Mouse (Mus musculus): ENCODE data around the gene Mbnl1.

Gene Mbnl1

DNA sequence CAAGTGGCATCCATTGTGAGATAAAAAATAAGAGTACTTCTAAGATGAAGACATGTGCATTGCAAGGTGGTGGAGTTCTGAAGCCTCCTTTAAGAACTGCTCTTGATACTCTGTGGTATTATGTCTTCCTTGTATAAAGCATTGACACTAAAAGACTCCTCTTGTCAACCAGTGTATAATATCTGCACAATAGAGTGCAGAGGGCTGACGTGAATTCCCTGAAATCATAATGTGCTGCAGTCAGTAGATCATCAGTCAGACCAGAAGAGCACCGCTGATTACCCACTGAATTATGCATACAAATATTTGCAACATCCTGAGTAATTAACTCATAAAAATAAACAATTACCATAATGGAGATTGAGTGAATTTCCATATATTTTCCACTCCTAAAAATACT lies 97.2 kb downstream of the Mbnl1 start:
- WGBS = 59% methylated on average over 2 of the region's 2 CpGs

DNA sequence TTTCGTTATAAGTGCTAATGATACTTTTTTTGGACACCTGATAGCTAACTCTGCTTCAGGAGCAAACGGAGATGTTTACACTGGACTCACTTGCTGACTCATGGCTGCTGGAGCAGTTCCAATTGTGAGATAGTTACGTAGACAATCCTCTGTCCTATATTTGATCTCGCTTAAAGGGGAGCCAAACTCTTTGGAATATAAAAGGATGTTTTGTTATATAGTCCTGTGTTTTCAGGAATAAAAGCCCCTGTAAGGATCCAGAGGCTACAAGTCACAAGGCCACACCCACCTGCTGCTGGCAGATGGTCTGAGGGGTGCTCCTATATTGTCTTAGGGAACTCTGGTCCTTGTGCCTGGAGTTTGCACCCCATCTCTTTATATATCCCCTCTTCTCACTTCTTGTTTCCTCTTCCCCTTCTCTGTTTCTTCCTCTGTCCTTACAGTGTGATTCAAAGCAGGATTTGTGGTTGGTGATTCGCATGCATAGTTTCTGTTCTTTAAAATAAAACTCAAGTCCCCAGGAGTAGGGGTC lies 97.9 kb downstream of the Mbnl1 start:
- WGBS = 33% methylated on average over 5 of the region's 5 CpGs

DNA sequence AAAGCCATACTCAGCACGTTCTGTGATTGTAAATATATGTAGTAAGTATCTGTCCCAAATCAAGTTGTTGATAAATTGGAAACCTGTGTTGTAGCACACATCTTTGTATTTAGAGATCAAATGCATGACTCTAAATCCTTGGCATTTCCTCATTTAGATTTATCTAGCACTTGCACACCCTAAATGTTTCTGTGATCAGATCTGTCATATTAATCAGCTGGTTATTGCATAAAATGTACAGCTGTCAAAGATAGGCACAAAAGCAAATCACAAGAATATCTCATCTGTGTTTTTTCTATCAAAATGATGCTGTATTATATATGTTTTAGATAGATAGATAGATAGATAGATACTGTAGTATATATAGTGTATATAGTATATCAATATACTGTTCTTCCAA lies 98.9 kb downstream of the Mbnl1 start:
- 79% methylated on average over 1 of the region's 1 CpGs for WGBS

DNA sequence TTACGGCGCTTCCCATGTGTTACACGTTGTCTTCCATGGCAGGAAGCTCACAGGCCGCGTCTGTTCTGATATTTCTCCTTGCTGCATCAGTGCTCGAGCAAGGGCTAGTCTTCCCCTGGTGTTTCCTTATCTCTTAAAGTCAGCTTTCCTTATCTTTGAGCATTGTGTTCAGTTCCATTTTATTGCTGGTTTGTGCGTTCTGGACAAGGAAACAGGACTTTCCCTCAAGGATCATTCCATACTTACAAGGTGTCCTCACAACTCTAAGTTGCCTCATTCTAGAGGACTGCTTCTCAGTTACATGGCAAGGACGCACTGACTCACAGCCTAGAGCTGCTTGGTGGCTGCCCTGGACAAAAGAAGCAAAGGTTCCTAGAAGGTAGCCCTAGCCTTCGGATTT lies 101.6 kb downstream of the Mbnl1 start:
- WGBS = 83% methylated on average over 9 of the region's 9 CpGs

DNA sequence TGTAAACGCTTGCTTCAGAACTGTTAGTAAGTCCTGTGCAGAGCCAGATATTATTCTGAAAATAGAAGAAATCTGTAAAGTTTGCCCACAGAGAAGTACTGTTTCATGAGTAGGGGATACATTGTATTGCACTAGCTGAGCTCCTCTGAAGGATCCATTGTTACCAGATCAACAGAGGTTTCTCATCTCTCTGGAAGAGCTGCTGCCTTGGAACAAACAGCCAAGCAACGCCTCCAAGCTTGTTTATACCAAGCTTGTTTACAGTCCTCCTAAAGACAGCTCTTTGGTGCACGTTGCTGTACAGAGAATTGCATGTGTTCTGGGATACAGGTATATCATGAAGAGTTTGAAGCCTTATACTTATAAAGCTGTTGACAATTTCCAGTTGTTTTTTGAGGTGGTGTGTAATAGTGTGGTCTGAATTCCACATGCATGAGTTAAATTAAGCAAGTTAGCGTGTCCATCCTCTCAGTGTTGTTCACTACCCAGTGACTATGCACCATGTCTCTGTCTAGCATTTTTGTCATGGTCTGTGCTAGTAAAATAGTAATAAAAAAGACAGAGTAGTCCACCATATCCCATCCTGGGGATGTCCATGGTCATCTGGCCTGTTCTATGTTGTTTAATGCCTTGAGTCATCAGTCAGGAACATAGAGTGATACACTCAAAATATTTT lies 102.4 kb downstream of the Mbnl1 start:
- WGBS = 73% methylated on average over 4 of the region's 4 CpGs

DNA sequence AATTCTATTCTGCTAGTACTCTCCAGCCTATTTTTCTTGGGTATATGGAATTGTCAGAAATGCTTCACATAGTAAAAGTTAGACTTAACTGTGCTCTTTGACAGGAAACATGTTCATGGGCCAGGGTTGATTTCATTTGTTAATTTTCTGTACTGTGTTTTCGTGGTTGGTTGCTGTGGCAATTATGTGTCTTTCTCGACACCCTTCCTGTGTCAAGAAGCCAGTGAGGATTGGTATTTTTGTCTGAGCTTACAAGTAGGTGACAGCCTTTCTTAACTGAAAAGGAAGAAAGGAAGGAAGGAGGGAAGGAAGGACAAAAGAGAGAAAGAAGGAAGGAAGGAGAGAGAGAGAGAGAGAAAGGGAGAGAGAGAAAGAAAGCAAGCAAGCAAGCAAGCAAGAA lies 103.3 kb downstream of the Mbnl1 start:
- WGBS = 26% methylated on average over 2 of the region's 2 CpGs

DNA sequence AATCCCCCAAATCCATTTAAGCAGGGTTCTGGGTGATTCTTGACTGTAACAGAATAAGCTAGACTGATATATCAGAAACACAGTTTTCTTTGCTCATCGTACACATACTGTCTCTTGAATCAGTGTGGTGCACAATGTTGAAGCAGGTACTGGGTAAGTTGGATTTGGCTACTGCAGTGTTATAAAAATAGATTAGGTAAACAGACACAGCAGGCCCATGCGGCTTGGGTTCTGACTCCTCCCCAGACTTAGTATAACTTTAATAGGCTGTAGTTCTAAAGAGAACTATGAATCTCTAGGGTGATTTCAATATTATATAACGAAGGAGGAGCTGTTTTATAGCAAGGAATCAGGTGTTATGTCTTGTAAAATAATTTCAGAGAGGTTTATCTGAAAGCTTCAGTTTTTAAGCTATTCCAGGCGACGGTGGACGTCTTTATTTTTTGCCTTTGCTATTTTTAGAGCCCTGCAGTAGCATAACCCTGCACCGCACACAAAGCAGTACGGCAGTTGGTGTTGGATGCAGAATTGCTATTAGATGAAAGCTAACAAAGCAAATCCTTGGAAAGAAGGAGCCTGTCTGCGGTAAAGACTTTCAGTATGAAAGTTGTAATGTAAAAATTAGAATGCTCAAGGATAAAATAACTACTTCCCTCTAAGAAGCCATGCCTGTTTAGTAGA lies 103.9 kb downstream of the Mbnl1 start:
- 9% methylated on average over 9 of the region's 9 CpGs for WGBS

DNA sequence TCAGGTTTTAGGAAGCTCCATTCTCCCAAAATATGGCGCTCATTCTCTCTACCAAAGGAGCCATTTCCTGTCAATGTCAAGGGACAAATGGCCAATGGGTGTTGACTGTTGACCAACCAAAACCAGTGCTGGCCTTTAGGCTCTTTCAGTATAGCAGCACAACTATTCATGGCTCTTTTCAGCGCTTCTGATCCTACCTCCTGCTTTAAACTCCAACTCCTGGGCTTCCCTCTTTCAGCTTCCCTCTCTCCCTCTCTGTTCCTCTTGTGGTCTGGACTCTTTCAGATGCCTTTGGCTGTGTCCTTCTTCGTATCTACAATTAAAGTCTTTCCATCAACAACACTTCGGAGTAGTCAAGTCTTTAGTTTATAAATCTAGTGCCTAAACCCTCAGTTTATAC lies 107.2 kb downstream of the Mbnl1 start:
- WGBS = 93% methylated on average over 4 of the region's 4 CpGs

DNA sequence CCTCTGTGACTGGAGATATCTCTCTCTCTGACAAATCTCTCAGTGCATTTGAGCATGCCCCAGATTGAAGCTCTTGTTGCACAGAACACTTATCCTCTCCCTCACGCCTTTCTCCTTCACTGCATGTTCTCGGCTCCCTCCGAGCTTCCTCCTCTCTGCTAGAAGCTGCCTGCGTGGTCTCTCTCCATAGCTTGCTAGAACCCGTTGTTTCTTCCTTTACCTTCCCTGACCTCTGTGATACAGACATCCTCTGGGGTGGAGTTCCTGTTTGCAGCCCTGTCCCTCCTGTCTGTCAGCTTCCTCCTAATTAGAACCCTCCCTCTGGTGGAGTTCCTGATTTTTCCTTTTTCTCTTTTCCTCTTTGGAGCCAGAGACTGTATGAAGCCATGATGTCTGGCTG lies 108.1 kb downstream of the Mbnl1 start:
- WGBS = 51% methylated on average over 5 of the region's 5 CpGs

DNA sequence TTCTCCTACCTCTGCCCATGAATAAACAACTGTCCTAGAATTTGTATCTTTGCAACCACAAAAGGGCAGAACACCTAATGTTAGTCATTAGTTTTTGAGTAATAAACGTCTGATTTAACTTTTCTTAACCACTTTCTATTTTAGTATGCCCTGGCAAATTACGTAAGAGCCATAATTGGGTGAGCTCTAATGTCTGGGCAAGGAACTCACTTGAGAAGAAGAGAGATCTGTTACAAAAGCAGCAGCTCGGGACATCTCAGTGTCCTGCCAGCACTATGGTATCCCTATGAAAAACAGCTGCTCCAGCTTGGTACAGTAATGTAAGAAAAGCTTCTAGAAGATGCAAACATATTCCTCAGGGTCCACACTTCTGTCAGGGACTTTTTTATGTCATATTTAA lies 109.5 kb downstream of the Mbnl1 start:
- 29% methylated on average over 3 of the region's 3 CpGs for WGBS

DNA sequence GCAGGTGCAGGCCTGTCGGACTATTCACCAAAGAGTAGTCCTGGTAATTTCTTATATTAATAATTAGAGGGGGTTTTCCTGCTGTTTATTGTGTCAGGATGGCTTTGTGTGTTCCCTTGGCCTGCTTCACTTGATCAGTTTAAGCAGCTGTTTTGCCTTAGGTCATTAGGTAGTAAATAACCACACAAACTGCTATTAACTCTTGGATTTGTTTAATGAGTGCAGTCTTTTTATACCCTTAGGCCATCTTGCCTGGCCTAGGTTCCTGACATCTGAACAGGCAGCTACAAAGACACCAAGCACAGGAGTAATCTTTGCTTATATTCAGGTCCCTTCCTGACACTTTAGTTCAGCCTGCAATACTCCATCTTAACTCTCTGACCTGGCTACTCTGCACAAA lies 110.0 kb downstream of the Mbnl1 start:
- 80% methylated on average over 1 of the region's 1 CpGs for WGBS

DNA sequence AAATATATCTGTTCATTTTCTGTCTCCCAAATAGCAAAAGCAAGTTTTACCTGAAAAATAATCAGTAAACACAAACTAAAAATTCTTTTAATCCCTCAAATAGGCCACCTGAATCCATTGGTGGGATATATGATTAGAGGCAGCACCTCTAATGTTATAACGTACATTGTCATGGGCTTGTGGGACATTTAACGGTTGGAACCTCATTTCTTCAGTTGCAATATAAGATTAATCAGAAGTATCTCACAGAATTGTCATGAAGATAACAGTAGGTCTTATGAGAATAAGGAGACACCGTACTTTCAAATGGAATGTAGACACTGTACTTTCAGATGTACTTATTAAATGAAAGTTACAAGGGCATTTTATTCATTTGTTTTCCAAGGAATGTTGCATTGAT lies 112.1 kb downstream of the Mbnl1 start:
- 95% methylated on average over 3 of the region's 3 CpGs for whole genome bisulfite sequencing

DNA sequence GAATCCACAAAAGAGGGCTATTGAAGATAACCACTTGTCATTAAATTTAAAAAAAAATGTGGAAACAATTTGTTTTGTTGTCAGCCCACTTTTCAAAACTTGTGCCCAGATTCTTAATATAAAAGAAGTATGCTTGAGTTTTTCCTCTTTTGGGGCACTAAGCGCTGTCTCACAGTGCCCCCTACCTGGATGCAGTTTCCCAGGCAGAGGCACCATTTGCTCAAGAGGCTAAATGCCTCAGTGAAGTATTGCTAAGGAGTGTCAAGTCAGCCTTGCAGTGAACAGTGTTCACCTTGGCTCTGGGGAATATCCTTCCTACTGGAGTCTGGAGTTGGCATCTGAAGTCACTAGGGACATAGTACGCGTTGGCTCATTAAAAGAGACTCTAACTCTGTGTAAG lies 113.4 kb downstream of the Mbnl1 start:
- 80% methylated on average over 3 of the region's 3 CpGs for WGBS

DNA sequence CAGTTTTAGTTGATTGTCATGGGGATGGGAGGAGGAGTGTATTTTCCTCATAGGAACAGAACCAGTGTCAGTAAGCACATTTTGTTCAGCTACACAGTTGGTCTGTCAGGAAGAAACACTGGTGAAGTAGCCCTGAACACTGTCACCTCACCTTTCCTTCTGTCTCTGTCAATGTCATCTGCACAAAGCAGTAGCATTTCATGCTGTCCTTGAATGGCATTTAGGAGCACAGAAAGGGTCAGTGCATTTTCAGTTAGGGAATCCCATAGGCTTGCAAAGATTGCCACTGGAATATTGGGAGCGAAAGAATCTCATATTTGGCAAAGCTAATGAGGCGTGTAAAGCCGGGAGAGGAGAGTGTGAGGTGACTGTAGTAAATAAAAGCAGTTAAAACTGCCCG lies 114.5 kb downstream of the Mbnl1 start:
- 85% methylated on average over 4 of the region's 4 CpGs for WGBS

DNA sequence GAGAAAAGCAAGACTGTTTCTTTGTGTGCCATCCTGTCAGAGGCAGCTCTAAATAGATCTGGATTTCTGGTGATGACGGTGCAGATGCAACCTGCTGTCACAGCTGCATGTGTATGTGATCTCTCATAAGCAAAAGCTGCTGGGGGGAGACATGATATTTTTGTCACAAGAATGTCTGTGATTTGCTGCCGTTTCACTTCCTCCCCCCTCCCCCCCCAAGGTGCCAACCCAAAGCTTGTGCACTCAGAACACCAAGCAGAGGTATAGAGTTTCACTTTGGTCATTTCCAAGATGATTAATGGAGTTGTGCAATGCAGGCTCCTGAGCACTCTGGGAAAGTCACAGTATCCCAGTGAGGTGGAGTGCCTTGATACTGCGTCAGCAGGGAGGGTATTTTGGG lies 116.7 kb downstream of the Mbnl1 start:
- 46% methylated on average over 3 of the region's 3 CpGs for WGBS

DNA sequence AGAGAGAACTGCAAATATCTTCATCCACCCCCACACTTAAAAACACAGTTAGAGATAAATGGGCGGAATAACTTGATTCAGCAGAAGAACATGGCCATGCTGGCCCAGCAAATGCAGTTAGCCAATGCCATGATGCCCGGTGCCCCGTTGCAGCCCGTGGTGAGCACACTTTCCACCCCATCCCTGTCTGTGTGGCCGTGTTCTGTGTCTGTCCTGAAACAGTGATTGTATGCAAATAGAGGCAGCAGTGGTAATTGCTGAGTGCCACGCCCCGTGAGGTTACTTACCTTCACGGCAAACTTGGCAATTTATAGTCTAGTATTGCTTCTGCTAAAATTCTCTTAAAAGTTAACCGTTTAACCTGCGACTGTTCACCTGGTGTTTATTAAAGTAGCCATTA lies 123.0 kb downstream of the Mbnl1 start:
- WGBS = 92% methylated on average over 10 of the region's 10 CpGs

DNA sequence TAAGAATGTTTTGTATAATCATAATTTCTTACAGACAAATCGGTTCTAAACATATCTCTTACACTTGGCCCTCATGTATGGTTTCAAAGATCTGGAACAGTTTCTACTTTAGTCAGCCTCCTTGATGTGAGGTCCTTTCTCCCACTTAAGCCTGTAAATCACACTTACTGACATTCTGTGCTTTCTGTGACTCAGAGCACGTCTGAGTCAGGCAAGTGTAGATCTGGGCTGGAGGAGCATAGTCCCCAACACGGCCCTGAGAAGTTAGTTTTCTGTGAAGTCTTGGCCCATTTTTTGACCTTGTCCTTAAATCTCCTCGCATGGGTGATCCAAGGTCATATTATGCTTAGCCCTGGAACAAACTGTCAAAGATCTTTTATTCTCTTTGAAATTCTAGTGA lies 124.4 kb downstream of the Mbnl1 start:
- 63% methylated on average over 4 of the region's 4 CpGs for WGBS

DNA sequence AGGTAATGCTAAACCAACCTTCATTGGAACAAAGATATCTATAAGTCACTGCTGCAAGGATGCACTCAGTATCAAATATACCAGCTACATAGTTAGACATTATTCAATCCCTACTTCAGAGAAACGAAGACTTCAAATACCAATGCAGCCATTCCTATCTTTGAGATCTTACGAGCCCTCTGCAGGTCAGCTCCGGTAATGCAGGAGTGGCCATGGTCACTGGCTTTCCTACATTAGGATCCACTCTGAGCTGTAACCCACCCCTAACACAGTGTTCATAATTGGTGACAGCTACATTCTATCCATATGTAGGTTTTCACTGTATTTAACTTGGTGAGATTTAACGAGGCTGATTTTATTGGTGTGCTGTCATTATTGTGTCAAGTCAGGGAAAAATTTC lies 129.1 kb downstream of the Mbnl1 start:
- 21% methylated on average over 4 of the region's 4 CpGs for WGBS

DNA sequence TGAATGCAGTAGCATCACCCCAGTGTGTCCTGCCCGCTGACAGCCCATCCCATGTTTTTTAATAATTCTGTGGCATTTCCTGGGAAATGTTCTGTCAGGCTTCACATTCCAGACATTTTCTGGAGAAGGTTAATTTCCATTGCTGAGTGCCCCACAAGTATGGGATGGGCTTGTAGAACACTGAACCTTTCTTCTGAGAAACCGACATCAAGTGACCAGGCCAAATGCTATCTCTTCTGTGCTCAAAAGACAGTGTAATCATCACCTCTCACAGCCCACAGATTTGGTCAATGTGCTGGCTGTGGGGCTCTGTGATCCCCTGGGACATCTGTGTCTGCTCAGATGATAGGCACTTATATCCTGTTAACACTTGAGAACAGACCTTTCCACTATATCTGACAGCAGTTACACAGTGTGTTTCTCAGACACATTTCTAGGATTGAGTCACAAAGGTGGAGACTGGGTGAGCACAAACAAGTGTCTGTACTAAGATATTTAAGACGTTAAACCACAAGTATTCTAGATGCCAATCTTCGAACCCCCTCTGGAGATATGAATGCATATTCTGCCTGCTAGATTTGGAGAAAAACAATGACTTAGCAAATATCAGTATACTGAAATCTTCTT lies 130.4 kb downstream of the Mbnl1 start:
- 78% methylated on average over 4 of the region's 4 CpGs for WGBS

DNA sequence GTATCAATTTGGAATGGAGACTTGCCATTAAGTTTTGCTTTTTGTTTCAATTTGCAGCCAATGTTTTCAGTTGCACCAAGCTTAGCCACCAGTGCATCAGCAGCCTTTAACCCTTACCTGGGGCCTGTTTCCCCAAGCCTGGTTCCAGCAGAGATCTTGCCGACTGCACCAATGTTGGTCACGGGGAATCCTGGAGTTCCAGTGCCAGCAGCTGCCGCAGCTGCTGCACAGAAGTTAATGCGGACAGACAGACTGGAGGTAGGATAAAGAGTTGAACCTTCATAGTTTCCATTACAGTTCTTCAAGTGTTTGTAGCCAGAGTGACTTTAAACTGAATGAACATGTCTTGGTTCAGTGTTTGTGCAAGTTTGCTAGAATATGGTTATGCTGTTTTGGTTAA lies 131.0 kb downstream of the Mbnl1 start:
- WGBS = 95% methylated on average over 4 of the region's 4 CpGs

DNA sequence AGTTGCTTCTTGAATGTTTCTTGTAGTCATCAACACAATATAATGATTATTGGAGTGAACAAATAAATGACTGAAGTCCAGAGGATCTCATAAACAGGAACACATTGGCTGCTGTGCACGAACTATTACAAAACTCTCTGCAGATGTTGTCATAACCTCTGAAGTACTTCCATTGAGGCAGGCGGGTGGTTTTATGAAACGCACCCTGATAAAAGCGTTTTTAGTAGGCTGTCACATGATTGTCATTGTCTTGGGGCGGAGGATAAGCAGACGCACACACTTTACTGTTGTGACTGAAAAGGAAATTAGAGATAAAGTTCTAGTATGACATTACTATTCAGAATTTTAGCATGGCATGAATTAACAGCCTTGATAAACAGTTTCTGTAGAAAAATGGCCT lies 131.6 kb downstream of the Mbnl1 start:
- WGBS = 79% methylated on average over 6 of the region's 6 CpGs

DNA sequence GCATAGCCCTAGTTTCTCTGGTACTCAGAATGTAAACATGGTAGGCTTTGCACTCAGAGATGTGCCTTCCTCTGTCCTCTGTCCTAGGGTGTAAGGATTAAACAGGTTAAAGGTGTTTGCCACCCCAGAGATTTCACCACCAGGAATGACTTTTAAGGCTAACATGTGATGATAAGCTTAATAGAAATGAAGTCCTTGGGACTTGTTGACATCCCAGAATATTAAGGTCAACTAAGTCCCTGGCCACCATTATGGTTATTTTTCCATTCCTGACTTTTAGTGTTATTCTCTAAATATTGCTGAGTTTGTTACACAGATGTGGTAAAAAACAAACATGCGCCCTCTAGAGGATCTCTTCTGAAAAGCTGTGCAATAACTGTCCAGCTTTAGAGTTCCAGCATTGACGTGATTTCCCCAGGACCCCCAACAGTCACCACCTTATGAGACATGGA lies 136.3 kb downstream of the Mbnl1 start:
- WGBS = 15% methylated on average over 2 of the region's 2 CpGs

DNA sequence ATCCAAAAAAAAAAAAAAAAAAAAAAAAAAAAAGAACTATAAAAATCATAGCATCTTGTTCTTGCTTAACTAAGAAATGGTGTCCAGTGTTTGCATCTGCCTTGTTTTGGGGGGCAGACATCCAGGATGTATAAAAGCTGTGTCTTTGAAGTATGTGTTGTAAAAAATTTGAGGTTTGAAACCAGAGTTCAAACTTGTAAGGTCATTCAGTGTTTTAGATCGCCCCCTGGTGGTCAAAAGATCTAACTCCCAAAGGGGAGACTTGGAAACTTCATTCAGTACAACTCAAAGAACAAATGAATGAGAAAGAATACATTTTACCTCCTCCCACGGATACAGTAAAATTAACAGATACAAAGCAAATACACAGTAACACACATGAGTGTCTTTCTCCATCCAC lies 139.2 kb downstream of the Mbnl1 start:
- 12% methylated on average over 2 of the region's 2 CpGs for WGBS
